Mouse (Mus musculus) spleen, adult 2 months (tissue): ENCODE measurements around the gene 1700067K01Rik. TPM values are rescaled to one million over a fixed set of nuclear protein-coding genes. Genes with fewer than 3 reads are reported as not detected.

ENCODE experiments used
- DNase-seq, 2 experiments: peaks; one replicate each; pipeline versions ENCODE4 v3.0.0 to v3.0.0-alpha.2; 2012 to 2021; ENCODE audit warnings: low spot score in 2 of 2, low read depth in 1 of 2
- H3K27ac ChIP-seq: fragments of 200-500 bp; 2 replicates; pipeline ENCODE4 v1.5.1; 2012; ENCODE audit warnings: low read length, inconsistent platforms; ENCODE audit not compliant: insufficient read depth
- H3K27me3 ChIP-seq: fragments of 200-500 bp; 2 replicates; pipeline ENCODE4 v1.6.1; 2012; ENCODE audit warnings: mild to moderate bottlenecking, moderate library complexity, low read length, inconsistent platforms; ENCODE audit not compliant: control insufficient read depth, insufficient read depth
- H3K36me3 ChIP-seq: fragments of 200-500 bp; 2 replicates; pipeline ENCODE4 v1.6.1; 2012; ENCODE audit warnings: mild to moderate bottlenecking, low read length, inconsistent platforms; ENCODE audit not compliant: control insufficient read depth, insufficient read depth
- H3K4me1 ChIP-seq: fragments of 200-500 bp; 2 replicates; pipeline ENCODE4 v1.6.1; 2011; ENCODE audit warnings: inconsistent platforms; ENCODE audit not compliant: control insufficient read depth, insufficient read depth, insufficient read length
- H3K4me3 ChIP-seq: fragments of 200-500 bp; 2 replicates; pipeline ENCODE4 v1.5.1; 2011; ENCODE audit warnings: mild to moderate bottlenecking, inconsistent platforms; ENCODE audit not compliant: insufficient read depth, insufficient read length; ENCODE audit errors: extremely low read depth
- CTCF ChIP-seq: fragments of 200-500 bp; IDR thresholded peaks from 2 replicates; pipeline ENCODE4 v1.5.1; 2011; ENCODE audit warnings: mild to moderate bottlenecking, inconsistent platforms; ENCODE audit not compliant: insufficient read depth, insufficient read length, insufficient replicate concordance; ENCODE audit errors: extremely low read depth
- POLR2A ChIP-seq: fragments of 200-500 bp; IDR thresholded peaks from 2 replicates; pipeline ENCODE4 v1.6.1; 2011; ENCODE audit warnings: low read depth, low read length, inconsistent platforms
- WGBS: fragments of 180-500 bp; shearing (Covaris S2); methylation state at CpG from one replicate; pipeline ENCODE4 v1.1.7; 2018; 5-methylcytosine and 5-hydroxymethylcytosine counted together
- polyA plus RNA-seq: library from polyadenylated mRNA; depleted of rRNA; stranded (reverse); fragments of >200 nt; gene quantifications from 2 replicates; pipeline ENCODE4 v1.2.3, GENCODE M21; 2012

Gene 1700067K01Rik
- polyA plus RNA-seq, 1 experiment, result 0.46 TPM

GRCm38 (mm10) chr8:83996567-83997505 is 4.5 kb upstream of the 1700067K01Rik start:
- H3K27me3 ChIP-seq, result 0 out of 2 replicates have a peak, but pooled peaks cover 1% of the 10 kb centered on the region
- H3K4me1 ChIP-seq, result peaks cover 5% of the 10 kb centered on the region; the same call in 1 of the 2 replicates
- DNase-seq, result peak; percentile 53 to 81
- peak overlapping the region; percentile 73 for H3K4me3 ChIP-seq
- WGBS, result 2% methylated on average over 39 of the region's 103 CpGs
- peak; percentile 81 for TF ChIP-seq POLR2A
- TF ChIP-seq CTCF, result no peak
- H3K27ac ChIP-seq, result peak overlapping the region; percentile 91
- H3K36me3 ChIP-seq, result peaks cover 2% of the 10 kb centered on the region; the same call in 1 of the 2 replicates

- 0 out of 2 replicates have a peak, but pooled peaks cover 1% of the 10 kb centered on the region for H3K27me3 ChIP-seq
- TF ChIP-seq CTCF, result no peak
- TF ChIP-seq POLR2A, result no peak
- WGBS, result 19% methylated on average over 59 of the region's 112 CpGs
- H3K27ac ChIP-seq, result peak within 1 kb of the TSS; percentile 91
- H3K4me1 ChIP-seq, result peaks cover 5% of the 10 kb centered on the region; the same call in 1 of the 2 replicates
- DNase-seq, result peak in 1 of 2 experiments; percentile 59
- peak within 1 kb of the TSS; percentile 73 for H3K4me3 ChIP-seq
- H3K36me3 ChIP-seq, result peaks cover 2% of the 10 kb centered on the region; the same call in 1 of the 2 replicates
Measured at GRCm38 (mm10) chr8:83997511-83998141, 3.7 kb upstream of the 1700067K01Rik start, which contains the start of gene Samd1. Gene Samd1, plus strand, starts transcription at chr8:83997672.

- Histone ChIP-seq H3K4me3 (peak overlapping the region; percentile 66), H3K36me3 (peaks cover 2% of the 10 kb centered on the region; the same call in 1 of the 2 replicates), H3K4me1 (peaks cover 5% of the 10 kb centered on the region; the same call in 1 of the 2 replicates), H3K27ac (peak overlapping the region; percentile 65), H3K27me3 (0 out of 2 replicates have a peak, but pooled peaks cover 1% of the 10 kb centered on the region)
- WGBS, result 15% methylated on average over 92 of the region's 92 CpGs
- peak; percentile 60 to 69 for DNase-seq
- TF ChIP-seq CTCF (no peak), POLR2A (no peak)
Measured at GRCm38 (mm10) chr8:83998231-83999056, 2.9 kb upstream of the 1700067K01Rik start.

GRCm38 (mm10) chr8:83999057-83999705 is 2.1 kb upstream of the 1700067K01Rik start:
- Histone ChIP-seq H3K27me3 (0 out of 2 replicates have a peak, but pooled peaks cover 1% of the 10 kb centered on the region), H3K4me3 (peak overlapping the region; percentile 66), H3K36me3 (peaks cover 2% of the 10 kb centered on the region; the same call in 1 of the 2 replicates), H3K27ac (no peak overlapping the region), H3K4me1 (peaks cover 6% of the 10 kb centered on the region; the same call in 1 of the 2 replicates)
- 85% methylated on average over 16 of the region's 16 CpGs for WGBS
- no peak for DNase-seq
- no peak for TF ChIP-seq POLR2A
- no peak for TF ChIP-seq CTCF

- H3K4me1 ChIP-seq, result peaks cover 8% of the 10 kb centered on the region
- no peak overlapping the region for H3K27ac ChIP-seq
- TF ChIP-seq POLR2A, result no peak
- H3K4me3 ChIP-seq, result no peak overlapping the region
- 0 out of 2 replicates have a peak, but pooled peaks cover 1% of the 10 kb centered on the region for H3K27me3 ChIP-seq
- peaks cover 2% of the 10 kb centered on the region; the same call in 1 of the 2 replicates for H3K36me3 ChIP-seq
- 93% methylated on average over 2 of the region's 2 CpGs for WGBS
- no peak for DNase-seq
Measured at GRCm38 (mm10) chr8:83999825-84000224, 1.5 kb upstream of the 1700067K01Rik start.
